Mouse (Mus musculus) right cerebral cortex, postnatal 14 days (tissue): ENCODE measurements at regions not wholly inside any gene's neighbourhood (a gene's known extent, or its start where the extent isn't known, plus 50 kb on each side); places are given as distances from the start of the nearest gene placed in this dataset.
A peak's percentile ranks its signal among the peaks of the same experiment; 100 is the strongest.

Experiments
- DNase-seq: peaks from one replicate; pipeline ENCODE4 v3.0.0; 2022

DNA sequence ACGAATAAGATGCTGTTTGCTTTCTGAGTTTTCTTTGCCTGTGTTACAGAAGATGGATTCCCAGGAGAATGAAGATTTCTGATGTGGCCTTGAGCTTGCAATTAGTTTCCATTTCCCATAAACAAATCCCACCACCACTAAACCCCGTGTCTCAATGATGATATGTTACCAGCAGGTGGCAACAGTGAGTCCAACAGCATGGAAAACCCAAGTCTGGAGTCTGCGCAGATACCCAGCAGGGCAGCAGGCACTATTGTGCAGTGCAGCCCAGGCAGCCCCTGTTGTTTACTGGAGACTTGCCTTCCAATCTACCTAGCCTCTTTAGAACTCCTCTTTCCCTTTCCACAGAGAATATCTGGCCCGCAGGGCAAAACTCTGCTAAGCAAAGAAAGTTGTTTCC, 62.7 kb downstream of the Bmp2 start:
- no peak for DNase-seq

DNA sequence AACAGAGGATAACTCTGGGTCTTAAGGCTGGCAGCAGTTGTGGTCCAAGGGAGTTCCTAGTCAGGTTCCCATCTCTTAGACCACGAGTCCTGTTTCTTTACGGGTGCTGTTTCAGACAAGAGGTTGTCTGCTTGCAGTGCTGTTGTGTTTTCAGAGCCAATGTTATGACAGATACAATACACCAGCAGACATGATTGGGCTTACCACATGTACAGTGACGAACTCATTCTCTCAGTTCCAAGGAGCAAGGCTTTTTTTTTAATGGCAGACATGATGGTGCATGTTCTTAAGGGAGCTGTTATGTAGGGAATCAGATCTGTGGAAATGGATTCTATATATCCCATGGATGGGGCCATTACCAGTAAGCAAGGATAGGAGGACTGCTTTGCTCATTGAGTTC, 63.3 kb downstream of the Bmp2 start:
- no peak for DNase-seq

- no peak for DNase-seq
Measured at GRCm38 (mm10) chr2:133617317-133617835, 65.4 kb downstream of the Bmp2 start.

GRCm38 (mm10) chr2:133622523-133622922, 70.6 kb downstream of the Bmp2 start:
- no peak for DNase-seq

GRCm38 (mm10) chr2:133625542-133625941, 73.6 kb downstream of the Bmp2 start:
- DNase-seq = no peak

- no peak for DNase-seq
Measured at GRCm38 (mm10) chr2:133628874-133629273, 76.9 kb downstream of the Bmp2 start.

DNA sequence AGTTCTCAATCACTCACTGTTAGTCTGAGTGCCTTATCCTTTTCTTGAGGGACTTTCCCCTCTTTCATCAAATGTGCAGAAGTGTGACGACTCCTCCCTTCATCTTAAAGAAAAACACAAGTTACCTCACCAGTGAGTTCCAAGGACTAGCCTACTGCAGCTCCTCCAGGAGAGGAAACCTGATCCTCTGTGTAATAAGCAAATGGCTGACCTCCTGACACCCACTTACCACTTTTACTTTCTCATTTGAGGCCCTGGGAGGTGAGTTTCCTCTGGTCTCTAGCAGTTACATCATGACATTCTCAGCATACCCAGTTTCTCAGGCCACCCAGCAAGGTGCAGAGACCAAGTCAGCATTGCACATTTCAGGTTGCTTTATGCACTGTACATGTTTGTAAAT, 83.5 kb downstream of the Bmp2 start:
- DNase-seq = no peak

- no peak for DNase-seq
Measured at GRCm38 (mm10) chr2:133649874-133650481, 98.0 kb downstream of the Bmp2 start.

- DNase-seq = no peak
Measured at GRCm38 (mm10) chr2:133666331-133667054, 114.5 kb downstream of the Bmp2 start.

- no peak for DNase-seq
Measured at GRCm38 (mm10) chr2:133667055-133667395, 115.1 kb downstream of the Bmp2 start.

- no peak for DNase-seq
Measured at GRCm38 (mm10) chr2:133669821-133670220, 117.9 kb downstream of the Bmp2 start.

- DNase-seq = no peak
Measured at GRCm38 (mm10) chr2:133671528-133671927, 119.6 kb downstream of the Bmp2 start.

- no peak for DNase-seq
Measured at GRCm38 (mm10) chr2:133684367-133684766, 132.4 kb downstream of the Bmp2 start.

DNA sequence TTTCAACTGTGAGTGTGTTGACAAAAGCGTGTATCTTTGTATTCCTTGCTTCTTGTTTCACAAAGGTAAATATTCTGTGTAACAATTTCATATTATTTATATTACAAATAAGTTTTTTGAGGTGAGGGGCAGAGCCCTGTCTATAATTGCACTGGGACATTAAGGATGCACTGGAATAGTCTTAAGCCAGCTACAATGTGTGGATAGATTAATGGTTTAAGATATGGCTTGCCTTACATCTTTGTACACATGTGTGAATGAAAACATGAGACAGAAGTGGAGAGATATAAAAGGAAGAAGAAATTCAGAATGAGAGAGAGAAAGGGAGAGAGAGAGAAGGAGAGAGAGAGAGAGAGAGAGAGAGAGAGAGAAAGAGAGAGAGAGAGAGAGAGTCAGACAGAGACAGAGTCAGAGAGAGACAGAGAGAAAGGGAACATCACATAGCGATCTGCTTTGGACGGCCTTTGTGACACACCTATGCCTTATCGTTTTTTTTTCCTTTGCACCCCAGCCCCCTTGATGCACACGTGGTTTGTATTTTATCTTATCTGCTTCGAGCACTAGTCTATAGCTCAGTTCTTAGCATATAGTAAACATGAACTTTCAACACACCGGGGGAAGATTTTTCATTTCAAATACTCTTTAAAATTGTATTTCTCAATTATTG, 136.3 kb downstream of the Bmp2 start:
- no peak for DNase-seq

GRCm38 (mm10) chr2:133688788-133689155, 136.8 kb downstream of the Bmp2 start:
- no peak for DNase-seq

DNA sequence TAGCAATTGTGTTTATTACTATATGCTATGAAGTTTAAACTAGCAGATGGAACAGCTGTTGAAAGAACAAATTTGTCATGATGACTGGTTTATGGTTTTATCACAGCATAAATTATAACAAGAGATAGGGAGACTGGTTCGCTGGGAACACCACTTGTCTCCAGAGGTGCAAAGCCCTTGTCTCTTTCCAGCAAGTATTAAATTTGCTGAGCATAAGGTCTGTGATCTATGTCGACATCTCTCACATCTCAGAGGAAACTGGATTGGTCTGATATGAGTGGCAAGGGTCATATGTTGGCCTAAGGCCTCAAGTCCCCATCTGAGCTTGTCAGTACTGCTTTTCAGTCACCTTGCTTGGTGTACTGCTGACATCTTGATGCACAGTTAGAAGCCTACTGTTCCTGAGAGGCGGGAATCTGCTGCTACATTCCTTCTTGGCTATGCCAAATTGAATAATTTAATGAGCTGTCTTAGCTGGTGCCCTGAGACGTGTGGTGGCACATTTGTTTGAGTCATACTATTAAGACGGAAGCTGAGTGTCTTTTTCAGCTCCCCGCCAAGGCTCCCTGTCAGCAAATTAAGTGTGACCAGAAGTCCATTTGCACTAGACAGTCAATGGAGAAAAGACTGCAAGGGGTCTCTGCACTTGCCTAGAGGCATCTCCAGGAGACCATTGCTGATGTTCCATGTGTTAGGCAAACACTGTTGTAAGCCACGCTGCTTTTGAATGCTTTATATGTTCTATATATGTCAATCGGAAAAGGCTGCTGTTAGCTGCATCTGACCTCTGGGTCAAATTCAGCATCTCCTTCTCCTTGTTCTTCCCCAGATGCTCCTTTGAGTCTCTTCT, 157.0 kb downstream of the Bmp2 start:
- DNase-seq = no peak

DNA sequence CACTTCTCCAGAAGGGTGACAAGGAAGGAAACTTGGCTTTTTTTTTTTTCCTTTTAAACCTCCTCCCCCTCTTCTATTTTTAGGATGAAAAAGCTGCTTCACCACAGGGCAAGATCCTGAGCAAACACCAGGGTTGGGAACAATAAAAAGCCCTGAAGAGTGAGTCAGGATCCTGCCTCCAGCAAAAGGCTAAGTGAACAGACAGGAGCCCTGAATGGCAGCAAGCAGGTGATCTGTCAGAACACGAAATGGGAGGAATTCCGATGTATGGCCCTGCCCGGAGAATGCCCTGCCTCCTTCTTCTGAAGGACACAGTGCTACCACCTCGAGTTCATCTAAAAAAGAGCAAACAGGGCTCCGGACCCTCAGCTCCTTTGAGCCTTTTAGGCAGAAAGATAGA, 164.3 kb downstream of the Bmp2 start:
- no peak for DNase-seq

- DNase-seq = no peak
Measured at GRCm38 (mm10) chr2:133717076-133717475, 165.1 kb downstream of the Bmp2 start.

DNA sequence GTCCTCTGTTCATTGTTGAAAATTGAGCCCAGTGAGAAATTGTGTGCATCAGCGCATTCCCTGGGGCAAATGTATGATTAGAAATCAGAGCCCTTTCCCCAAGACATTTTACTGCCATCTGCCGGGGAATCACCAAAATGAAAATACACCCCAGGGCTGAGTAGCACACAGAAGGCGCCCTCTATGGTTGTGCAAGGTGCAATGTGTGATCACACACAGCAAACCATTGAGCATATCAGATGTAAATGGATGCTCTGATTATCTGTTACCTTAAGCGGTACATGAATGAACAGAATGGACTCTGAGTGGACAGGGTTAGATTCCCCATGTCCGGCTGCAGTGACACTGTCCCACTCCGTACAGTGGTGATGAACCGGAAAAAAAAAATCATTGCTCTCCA, 172.4 kb downstream of the Bmp2 start:
- DNase-seq = peak; percentile 9

GRCm38 (mm10) chr2:133724757-133725156, 172.8 kb downstream of the Bmp2 start:
- DNase-seq = no peak

- no peak for DNase-seq
Measured at GRCm38 (mm10) chr2:133734469-133735225, 182.7 kb downstream of the Bmp2 start.

GRCm38 (mm10) chr2:133738839-133739430, 187.0 kb downstream of the Bmp2 start:
- no peak for DNase-seq
